Mouse (Mus musculus) embryonic facial prominence, embryonic 10.5 days (tissue): ENCODE measurements around the gene Phlpp1. TPM values are rescaled to one million over a fixed set of nuclear protein-coding genes. Genes with fewer than 3 reads are reported as not detected.

Experiments
- DNase-seq: peaks from one replicate; pipeline ENCODE4 v3.0.0-alpha.2; 2017; ENCODE audit warnings: low spot score
- H3K27ac ChIP-seq: fragments of 300-500 bp; sonication (generic); replicated peaks from 2 replicates; pipeline ENCODE4 v1.5.1; 2016; ENCODE audit warnings: mild to moderate bottlenecking
- H3K27me3 ChIP-seq: fragments of 300-500 bp; sonication (generic); replicated peaks from 2 replicates; pipeline ENCODE4 v1.6.1; 2016; ENCODE audit warnings: low read depth, mild to moderate bottlenecking; ENCODE audit not compliant: poor library complexity, severe bottlenecking
- H3K36me3 ChIP-seq: fragments of 300-500 bp; sonication (generic); replicated peaks from 2 replicates; pipeline ENCODE4 v1.6.1; 2016; ENCODE audit warnings: mild to moderate bottlenecking, moderate library complexity
- H3K4me1 ChIP-seq: fragments of 300-500 bp; sonication (generic); 2 replicates; pipeline ENCODE4 v1.6.1; 2016
- H3K4me3 ChIP-seq: fragments of 300-500 bp; sonication (generic); 2 replicates; pipeline ENCODE4 v1.5.1; 2016; ENCODE audit warnings: mild to moderate bottlenecking, moderate library complexity
- H3K9me3 ChIP-seq: fragments of 300-500 bp; sonication (generic); 2 replicates; pipeline ENCODE4 v1.6.1; 2016; ENCODE audit warnings: mild to moderate bottlenecking
- WGBS: fragments of 180-500 bp; shearing (Covaris S2); methylation state at CpG from one replicate; pipeline ENCODE4 v1.1.7; 2016; 5-methylcytosine and 5-hydroxymethylcytosine counted together
- polyA plus RNA-seq: library from polyadenylated mRNA; unstranded; fragments of >200 nt; fragmentation: Nextera tagmentation; extraction: Ambion mirVana; gene quantifications from 2 replicates; pipeline ENCODE4 v1.2.1, GENCODE M21; 2016

The Phlpp1 gene
- polyA plus RNA-seq, 1 experiment from 2014 or later, result 3.7 TPM

- Histone ChIP-seq H3K36me3 (no peaks in the 10 kb centered on the region), H3K27me3 (no peaks in the 10 kb centered on the region), H3K27ac (no peak overlapping the region), H3K4me1 (peaks cover 54% of the 10 kb centered on the region), H3K9me3 (no peaks in the 10 kb centered on the region), H3K4me3 (no peak overlapping the region)
- no peak for DNase-seq
- 76% methylated on average over 3 of the region's 3 CpGs for WGBS
These were observed 32.4 kb downstream of the Phlpp1 start for GRCm38 (mm10) chr1:106203942-106204341.

DNA sequence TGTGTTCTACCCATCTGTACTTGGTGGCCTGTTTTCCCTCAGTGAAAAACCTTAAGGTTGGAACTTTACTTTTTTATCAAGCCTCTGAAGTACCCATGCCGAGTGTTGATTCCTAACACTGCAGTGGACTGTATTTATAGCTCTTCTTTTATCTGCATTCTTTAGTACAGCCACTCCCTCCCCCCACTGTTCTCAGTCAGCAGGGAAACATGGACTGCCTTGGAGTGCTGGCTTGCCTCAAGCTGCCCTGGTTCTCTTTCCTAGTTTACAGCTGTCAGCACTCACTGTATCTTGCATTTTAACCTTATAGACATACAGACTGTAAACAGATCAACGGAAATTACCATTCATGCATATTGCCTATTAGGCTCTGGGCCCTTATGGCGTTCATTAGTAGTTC lies 32.8 kb downstream of the Phlpp1 start:
- Histone ChIP-seq H3K27me3 (no peaks in the 10 kb centered on the region), H3K4me1 (peaks cover 50% of the 10 kb centered on the region), H3K36me3 (no peaks in the 10 kb centered on the region), H3K4me3 (no peak overlapping the region), H3K27ac (no peak overlapping the region), H3K9me3 (no peaks in the 10 kb centered on the region)
- WGBS, result 56% methylated on average over 3 of the region's 3 CpGs
- DNase-seq, result no peak

GRCm38 (mm10) chr1:106208581-106208980 lies 37.0 kb downstream of the Phlpp1 start:
- Histone ChIP-seq H3K27me3 (no peaks in the 10 kb centered on the region), H3K27ac (no peak overlapping the region), H3K9me3 (no peaks in the 10 kb centered on the region), H3K4me3 (no peak overlapping the region), H3K36me3 (no peaks in the 10 kb centered on the region), H3K4me1 (peaks cover 21% of the 10 kb centered on the region)
- WGBS, result 62% methylated on average over 5 of the region's 5 CpGs
- DNase-seq, result no peak

GRCm38 (mm10) chr1:106210461-106210860 lies 38.9 kb downstream of the Phlpp1 start:
- no peak for DNase-seq
- Histone ChIP-seq H3K4me1 (peaks cover 12% of the 10 kb centered on the region), H3K4me3 (no peak overlapping the region), H3K36me3 (no peaks in the 10 kb centered on the region), H3K27me3 (no peaks in the 10 kb centered on the region), H3K27ac (no peak overlapping the region), H3K9me3 (no peaks in the 10 kb centered on the region)
- WGBS, result 90% methylated on average over 3 of the region's 3 CpGs

GRCm38 (mm10) chr1:106211146-106211545 lies 39.6 kb downstream of the Phlpp1 start:
- DNase-seq, result no peak
- 88% methylated on average over 5 of the region's 5 CpGs for WGBS
- Histone ChIP-seq H3K27me3 (no peaks in the 10 kb centered on the region), H3K27ac (no peak overlapping the region), H3K36me3 (no peaks in the 10 kb centered on the region), H3K9me3 (no peaks in the 10 kb centered on the region), H3K4me3 (no peak overlapping the region), H3K4me1 (peaks cover 12% of the 10 kb centered on the region)

- H3K36me3 ChIP-seq, result no peaks in the 10 kb centered on the region
- H3K27ac ChIP-seq, result no peak overlapping the region; the same call in 1 of the 2 replicates
- no peaks in the 10 kb centered on the region for H3K27me3 ChIP-seq
- WGBS, result 65% methylated on average over 6 of the region's 6 CpGs
- H3K4me1 ChIP-seq, result peaks cover 14% of the 10 kb centered on the region
- no peak for DNase-seq
- no peak overlapping the region for H3K4me3 ChIP-seq
- no peaks in the 10 kb centered on the region for H3K9me3 ChIP-seq
These were observed 48.9 kb downstream of the Phlpp1 start for GRCm38 (mm10) chr1:106220431-106220830.

- no peaks in the 10 kb centered on the region for H3K27me3 ChIP-seq
- no peak overlapping the region for H3K4me3 ChIP-seq
- no peaks in the 10 kb centered on the region for H3K9me3 ChIP-seq
- H3K27ac ChIP-seq, result no peak overlapping the region
- no peaks in the 10 kb centered on the region for H3K36me3 ChIP-seq
- DNase-seq, result no peak
- peaks cover 14% of the 10 kb centered on the region for H3K4me1 ChIP-seq
- 79% methylated on average over 1 of the region's 1 CpGs for WGBS
These were observed 49.8 kb downstream of the Phlpp1 start for GRCm38 (mm10) chr1:106221371-106221770.

DNA sequence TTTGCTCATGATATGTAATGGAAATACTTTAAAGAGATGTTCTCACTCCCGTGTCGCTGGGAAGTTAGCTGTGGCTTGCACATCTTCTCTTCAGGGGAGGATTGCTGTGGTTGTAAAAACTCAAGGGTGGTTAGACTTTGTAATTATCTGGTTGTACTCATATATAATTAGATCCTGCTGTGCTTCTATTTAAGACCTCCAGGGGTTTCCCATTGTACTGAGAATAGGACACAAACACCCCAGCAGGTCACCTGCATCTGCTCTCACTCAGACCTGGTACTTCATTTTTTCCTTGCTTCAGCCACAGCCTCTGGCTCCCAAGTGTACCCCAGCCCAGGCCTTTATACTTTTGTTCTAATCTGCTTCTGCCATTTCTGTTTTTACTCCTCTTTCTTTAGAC lies 50.4 kb downstream of the Phlpp1 start:
- DNase-seq, result no peak
- H3K36me3 ChIP-seq, result no peaks in the 10 kb centered on the region
- H3K4me3 ChIP-seq, result no peak overlapping the region
- 17% methylated on average over 2 of the region's 2 CpGs for WGBS
- H3K9me3 ChIP-seq, result no peaks in the 10 kb centered on the region
- peaks cover 14% of the 10 kb centered on the region for H3K4me1 ChIP-seq
- no peaks in the 10 kb centered on the region for H3K27me3 ChIP-seq
- no peak overlapping the region for H3K27ac ChIP-seq

DNA sequence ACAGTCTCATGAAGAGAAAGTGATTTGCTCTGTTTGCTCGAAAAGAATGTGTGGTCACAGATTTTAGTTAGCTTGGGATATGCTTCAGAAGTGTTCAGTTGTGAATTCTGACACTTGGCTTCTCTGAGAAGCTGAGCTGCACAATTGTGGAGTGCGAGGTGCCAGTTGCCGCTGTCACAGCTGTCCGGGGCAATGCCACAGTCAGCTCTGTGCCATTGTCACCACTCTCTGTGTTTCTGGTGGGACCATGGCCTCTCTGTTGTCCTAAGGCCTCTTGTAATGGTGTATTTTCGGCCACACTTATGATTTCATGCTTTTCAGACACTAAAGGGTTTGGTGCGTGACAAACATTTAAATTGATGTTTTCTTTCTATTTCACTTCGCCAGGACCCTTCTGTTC lies 55.1 kb downstream of the Phlpp1 start:
- H3K36me3 ChIP-seq, result no peaks in the 10 kb centered on the region
- H3K4me3 ChIP-seq, result no peak overlapping the region
- H3K27ac ChIP-seq, result no peak overlapping the region
- no peak for DNase-seq
- 89% methylated on average over 7 of the region's 7 CpGs for WGBS
- H3K9me3 ChIP-seq, result no peaks in the 10 kb centered on the region
- no peaks in the 10 kb centered on the region for H3K27me3 ChIP-seq
- peaks cover 6% of the 10 kb centered on the region; the same call in 1 of the 2 replicates for H3K4me1 ChIP-seq

DNA sequence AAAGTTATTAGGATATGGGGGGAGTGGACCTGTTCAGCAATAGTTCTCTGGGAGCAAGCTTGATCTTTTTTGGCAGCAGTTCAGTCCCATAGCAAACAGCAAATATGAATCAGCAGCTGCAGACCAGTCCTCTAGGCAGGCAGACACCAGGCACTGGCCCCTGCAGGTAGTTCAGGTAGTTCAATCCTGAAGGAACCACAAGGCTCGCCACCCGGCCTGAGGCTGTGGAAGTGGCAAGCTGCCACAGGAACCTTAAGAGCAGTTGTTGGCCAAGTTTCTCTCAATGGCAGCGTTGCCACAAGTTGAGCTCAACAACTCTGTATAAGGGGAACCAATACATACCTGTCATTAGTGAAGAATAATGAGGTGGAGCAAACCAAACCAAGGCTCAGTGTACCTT lies 58.8 kb downstream of the Phlpp1 start:
- no peak for DNase-seq
- Histone ChIP-seq H3K27ac (no peak overlapping the region), H3K4me1 (no peaks in the 10 kb centered on the region), H3K4me3 (no peak overlapping the region), H3K9me3 (no peaks in the 10 kb centered on the region), H3K36me3 (no peaks in the 10 kb centered on the region), H3K27me3 (no peaks in the 10 kb centered on the region)
- 90% methylated on average over 3 of the region's 3 CpGs for WGBS

DNA sequence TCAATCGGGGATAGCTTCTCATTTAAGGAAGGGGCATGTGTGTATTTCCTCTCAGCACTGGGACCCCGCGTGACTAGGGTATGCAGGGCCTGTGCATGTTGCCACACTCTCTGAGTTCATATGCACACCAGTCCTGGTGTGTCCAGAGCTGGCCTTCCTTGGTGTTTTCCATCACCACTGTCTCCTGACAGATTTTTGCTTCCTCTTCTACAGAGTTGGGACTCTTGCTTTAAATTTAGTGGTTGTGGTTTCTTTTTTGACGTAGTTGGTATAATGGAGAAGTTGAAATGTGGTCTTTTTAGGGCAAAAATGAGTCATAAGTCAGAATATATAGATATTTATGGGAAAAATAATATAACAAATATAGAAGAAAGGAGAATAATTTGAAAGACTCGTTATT lies 59.8 kb downstream of the Phlpp1 start:
- Histone ChIP-seq H3K27ac (no peak overlapping the region), H3K36me3 (no peaks in the 10 kb centered on the region), H3K9me3 (no peaks in the 10 kb centered on the region), H3K27me3 (no peaks in the 10 kb centered on the region), H3K4me1 (no peaks in the 10 kb centered on the region), H3K4me3 (no peak overlapping the region)
- DNase-seq, result no peak
- 87% methylated on average over 5 of the region's 5 CpGs for WGBS

GRCm38 (mm10) chr1:106231805-106232459 lies 60.4 kb downstream of the Phlpp1 start:
- Histone ChIP-seq H3K36me3 (no peaks in the 10 kb centered on the region), H3K9me3 (no peaks in the 10 kb centered on the region), H3K4me1 (no peaks in the 10 kb centered on the region), H3K4me3 (no peak overlapping the region), H3K27ac (no peak overlapping the region), H3K27me3 (no peaks in the 10 kb centered on the region)
- DNase-seq, result no peak
- 94% methylated on average over 3 of the region's 3 CpGs for WGBS

DNA sequence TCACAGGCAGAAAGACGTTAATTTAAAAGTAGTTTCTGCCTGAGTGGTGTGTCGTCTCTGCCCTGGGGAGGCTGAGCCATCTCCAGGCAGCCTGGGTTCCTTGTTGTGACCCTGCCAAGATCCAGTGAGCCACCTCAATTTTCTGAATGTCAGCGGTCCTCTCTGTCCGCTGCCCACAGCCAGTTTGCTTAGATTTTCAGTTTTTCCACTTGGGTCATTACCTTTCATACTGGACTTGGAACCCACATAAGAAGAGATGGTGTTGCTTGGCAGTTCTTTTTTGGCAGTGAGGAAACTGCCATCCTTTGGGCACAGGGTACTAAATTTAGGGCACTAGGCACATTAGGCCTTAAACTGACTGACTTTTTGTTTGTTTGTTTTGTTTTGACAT lies 60.9 kb downstream of the Phlpp1 start:
- DNase-seq, result no peak
- Histone ChIP-seq H3K27ac (no peak overlapping the region), H3K4me3 (no peak overlapping the region), H3K4me1 (no peaks in the 10 kb centered on the region), H3K36me3 (no peaks in the 10 kb centered on the region), H3K27me3 (no peaks in the 10 kb centered on the region), H3K9me3 (no peaks in the 10 kb centered on the region)
- 92% methylated on average over 4 of the region's 4 CpGs for WGBS
